In genomic region chr6:101234349-101234748, GRCm38 (mm10) we compare ENCODE assay signal across 19 mouse cellular contexts.
DNase-seq lines count a peak whose midpoint lies in the region; ATAC-seq and TF ChIP-seq lines count a peak whose summit lies in the region.
"Had no signal": no experiment of that assay in that cellular context is flagged by ENCODE, and none has a peak within 500 bp of the region (broad histone marks: within the 10 kb centered on the region; RNA-seq: fewer than 3 reads in every experiment).

No protein-coding gene starts in this region.

- H3K9ac ChIP-seq in forebrain, postnatal 0 days = no peak overlapping the region
- H3K9ac ChIP-seq in midbrain, postnatal 0 days (replicated peaks; ENCODE audit: low read length, poor library complexity, severe bottlenecking) = no peak overlapping the region
- no peak overlapping the region for H3K9ac ChIP-seq in embryonic facial prominence, embryonic 15.5 days
- H3K9ac ChIP-seq in neural tube, embryonic 12.5 days = no peak overlapping the region
- H3K9ac ChIP-seq: heart, embryonic 13.5 days; liver, embryonic 14.5 days; lung, embryonic 15.5 days had no signal

- H3K4me2 ChIP-seq in forebrain, postnatal 0 days (ENCODE audit: low read depth) = no peak overlapping the region
- H3K4me2 ChIP-seq in midbrain, postnatal 0 days (ENCODE audit: low read depth, low read length, poor library complexity, severe bottlenecking) = no peak overlapping the region
- H3K4me2 ChIP-seq in embryonic facial prominence, embryonic 15.5 days (replicated peaks) = no peak overlapping the region
- H3K4me2 ChIP-seq in neural tube, embryonic 12.5 days (replicated peaks) = no peak overlapping the region
- H3K4me2 ChIP-seq: heart, embryonic 13.5 days; lung, embryonic 15.5 days; midbrain, embryonic 11.5 days had no signal

- no peak for DNase-seq in forebrain, embryonic 10.5 days (ENCODE audit: extremely low spot score, low spot score)
- no peak for DNase-seq in forebrain, postnatal 0 days
- no peak for DNase-seq in midbrain, embryonic 10.5 days (ENCODE audit: low spot score)
- DNase-seq in midbrain, postnatal 0 days (ENCODE audit: low spot score) = no peak
- no peak for DNase-seq in left cerebral cortex, postnatal 10 days (ENCODE audit: extremely low spot score in 1 of 2, low spot score in 2 of 2)
- no peak for DNase-seq in layer of hippocampus, adult 9-10 months (ENCODE audit: low spot score)
- DNase-seq: adrenal gland, postnatal 10 days; heart, adult 11 months; kidney, postnatal 4 days; thymus, postnatal 4 days had no signal

- peaks cover 19% of the 10 kb centered on the region for H3K27me3 ChIP-seq in forebrain, embryonic 10.5 days (ENCODE audit: poor library complexity, severe bottlenecking)
- H3K27me3 ChIP-seq in forebrain, postnatal 0 days (ENCODE audit: insufficient read depth, low read length) = no peaks in the 10 kb centered on the region
- peaks cover 16% of the 10 kb centered on the region for H3K27me3 ChIP-seq in midbrain, embryonic 10.5 days (ENCODE audit: low read depth, poor library complexity, severe bottlenecking)
- H3K27me3 ChIP-seq in midbrain, postnatal 0 days (ENCODE audit: insufficient read depth, low read length) = no peaks in the 10 kb centered on the region
- H3K27me3 ChIP-seq in embryonic facial prominence, embryonic 15.5 days = no peaks in the 10 kb centered on the region
- no peaks in the 10 kb centered on the region for H3K27me3 ChIP-seq in neural tube, embryonic 12.5 days (replicated peaks)
- H3K27me3 ChIP-seq: heart, embryonic 13.5 days; lung, embryonic 15.5 days had no signal

- H3K36me3 ChIP-seq in forebrain, embryonic 10.5 days (replicated peaks) = no peaks in the 10 kb centered on the region
- H3K36me3 ChIP-seq in forebrain, postnatal 0 days (ENCODE audit: insufficient read depth) = no peaks in the 10 kb centered on the region
- H3K36me3 ChIP-seq in midbrain, embryonic 10.5 days = no peaks in the 10 kb centered on the region
- no peaks in the 10 kb centered on the region for H3K36me3 ChIP-seq in midbrain, postnatal 0 days (ENCODE audit: insufficient read depth, low read length)
- H3K36me3 ChIP-seq in embryonic facial prominence, embryonic 15.5 days = no peaks in the 10 kb centered on the region
- H3K36me3 ChIP-seq in neural tube, embryonic 12.5 days = no peaks in the 10 kb centered on the region
- H3K36me3 ChIP-seq: G1E; heart, embryonic 13.5 days; lung, embryonic 15.5 days had no signal

- intact Hi-C loops in left cerebral cortex, postnatal 10 days (cut with DNase I) = no loop called here

- no peak for TF ChIP-seq CTCF in forebrain, postnatal 0 days (IDR thresholded peaks at IDR 0.05; ENCODE audit: low read depth)
- TF ChIP-seq CTCF in midbrain, postnatal 0 days (IDR thresholded peaks at IDR 0.05) = no peak

- H3K9me3 ChIP-seq in forebrain, embryonic 10.5 days = no peaks in the 10 kb centered on the region
- H3K9me3 ChIP-seq in forebrain, postnatal 0 days (ENCODE audit: low read length) = no peaks in the 10 kb centered on the region
- no peaks in the 10 kb centered on the region for H3K9me3 ChIP-seq in midbrain, embryonic 10.5 days (replicated peaks)
- no peaks in the 10 kb centered on the region for H3K9me3 ChIP-seq in midbrain, postnatal 0 days (ENCODE audit: low read length)
- no peaks in the 10 kb centered on the region for H3K9me3 ChIP-seq in embryonic facial prominence, embryonic 15.5 days (replicated peaks)
- no peaks in the 10 kb centered on the region for H3K9me3 ChIP-seq in neural tube, embryonic 12.5 days
- H3K9me3 ChIP-seq: heart, embryonic 13.5 days; lung, embryonic 15.5 days had no signal

- ATAC-seq in forebrain, postnatal 0 days = no peak
- no peak for ATAC-seq in midbrain, postnatal 0 days (ENCODE audit: low FRiP score)
- ATAC-seq in embryonic facial prominence, embryonic 15.5 days (ENCODE audit: insufficient number of reproducible peaks, low FRiP score, low TSS enrichment, low read depth) = 0 out of 2 replicates have a peak, but pooled peaks have one; percentile 39
- ATAC-seq in neural tube, embryonic 12.5 days (ENCODE audit: low FRiP score, low read depth) = peak; percentile 15
- ATAC-seq: activated CD4-positive, CD25-positive, alpha-beta regulatory T cell, adult 4 months had no signal

- 0 out of 2 replicates have a peak overlapping the region, but pooled peaks have one; percentile 25 for H3K27ac ChIP-seq in forebrain, embryonic 10.5 days
- H3K27ac ChIP-seq in forebrain, postnatal 0 days (ENCODE audit: low read depth, low read length) = no peak overlapping the region
- peak overlapping the region; percentile 57; the same call in 1 of the 2 replicates for H3K27ac ChIP-seq in midbrain, embryonic 10.5 days (replicated peaks)
- no peak overlapping the region for H3K27ac ChIP-seq in midbrain, postnatal 0 days (ENCODE audit: low read depth, low read length)
- no peak overlapping the region for H3K27ac ChIP-seq in embryonic facial prominence, embryonic 15.5 days (replicated peaks)
- no peak overlapping the region for H3K27ac ChIP-seq in neural tube, embryonic 12.5 days
- H3K27ac ChIP-seq: heart, embryonic 13.5 days; liver, embryonic 14.5 days; lung, embryonic 15.5 days; macrophage had no signal

- peaks cover 41% of the 10 kb centered on the region for H3K4me1 ChIP-seq in forebrain, embryonic 10.5 days
- peaks cover 6% of the 10 kb centered on the region; the same call in 1 of the 2 replicates for H3K4me1 ChIP-seq in forebrain, postnatal 0 days (ENCODE audit: insufficient read depth)
- peaks cover 49% of the 10 kb centered on the region for H3K4me1 ChIP-seq in midbrain, embryonic 10.5 days
- no peaks in the 10 kb centered on the region; the same call in 1 of the 2 replicates for H3K4me1 ChIP-seq in midbrain, postnatal 0 days (ENCODE audit: insufficient read depth, low read length)
- H3K4me1 ChIP-seq in embryonic facial prominence, embryonic 15.5 days = peaks cover 12% of the 10 kb centered on the region
- peaks cover 34% of the 10 kb centered on the region for H3K4me1 ChIP-seq in neural tube, embryonic 12.5 days

- H3K4me3 ChIP-seq in forebrain, embryonic 10.5 days = no peak overlapping the region
- H3K4me3 ChIP-seq in forebrain, postnatal 0 days (ENCODE audit: low read depth, low read length) = no peak overlapping the region
- H3K4me3 ChIP-seq in midbrain, embryonic 10.5 days = no peak overlapping the region
- H3K4me3 ChIP-seq in midbrain, postnatal 0 days (ENCODE audit: low read depth, low read length) = no peak overlapping the region
- H3K4me3 ChIP-seq in embryonic facial prominence, embryonic 15.5 days (replicated peaks) = no peak overlapping the region
- no peak overlapping the region for H3K4me3 ChIP-seq in neural tube, embryonic 12.5 days
- H3K4me3 ChIP-seq: heart, embryonic 13.5 days; lung, embryonic 15.5 days had no signal

- 13% methylated on average over 10 of the region's 10 CpGs for whole genome bisulfite sequencing in forebrain, embryonic 10.5 days
- 19% methylated on average over 10 of the region's 10 CpGs for WGBS in forebrain, postnatal 0 days
- 36% methylated on average over 10 of the region's 10 CpGs for WGBS in midbrain, embryonic 10.5 days
- WGBS in midbrain, postnatal 0 days = 38% methylated on average over 10 of the region's 10 CpGs
- WGBS in embryonic facial prominence, embryonic 15.5 days = 38% methylated on average over 10 of the region's 10 CpGs
- 8% methylated on average over 10 of the region's 10 CpGs for WGBS in neural tube, embryonic 12.5 days

Comparison
In these comparisons a context has a peak if more than half of its experiments do, and no peak if none do; other contexts are left out.
1. H3K27ac ChIP-seq: peak in forebrain, embryonic 10.5 days (single experiment) and midbrain, embryonic 10.5 days (single experiment); none in forebrain, postnatal 0 days (single experiment), midbrain, postnatal 0 days (single experiment), embryonic facial prominence, embryonic 15.5 days (single experiment) and neural tube, embryonic 12.5 days (single experiment).
2. ATAC-seq: peak in embryonic facial prominence, embryonic 15.5 days (single experiment) and neural tube, embryonic 12.5 days (single experiment); none in forebrain, postnatal 0 days (single experiment) and midbrain, postnatal 0 days (single experiment).